Mouse (Mus musculus) embryonic fibroblast, embryonic 13.5 days (primary cell): ENCODE results near the gene 4930519G04Rik.

Experiments used
- CTCF ChIP-seq: IDR thresholded peaks from 2 replicates; pipeline ENCODE4 v1.5.1; 2011; ENCODE audit warnings: mild to moderate bottlenecking, control low read depth, low read length, moderate library complexity, borderline replicate concordance; ENCODE audit not compliant: insufficient read depth
- POLR2A ChIP-seq: IDR thresholded peaks from 2 replicates; pipeline ENCODE4 v1.6.1; 2011; ENCODE audit warnings: low read depth, mild to moderate bottlenecking, control low read depth, low read length, moderate library complexity

GRCm38 (mm10) chr5:114877487-114877886 lies 24.0 kb downstream of the 4930519G04Rik start:
- TF ChIP-seq CTCF (no peak), POLR2A (no peak)
